ENCODE assay signal across 8 mouse cellular contexts in genomic region chr8:70674109-70674508, GRCm38 (mm10). TPM values are rescaled to one million over a fixed set of nuclear protein-coding genes. Genes with fewer than 3 reads are reported as not detected.
DNase-seq lines count a peak whose midpoint lies in the region; ATAC-seq and TF ChIP-seq lines count a peak whose summit lies in the region.

No protein-coding gene starts in this region.

- peak overlapping the region; percentile 68 for H3K9ac ChIP-seq in kidney, embryonic 16.5 days (replicated peaks; ENCODE audit: low read length)
- H3K9ac ChIP-seq in hindbrain, embryonic 13.5 days, result peak overlapping the region; percentile 80
- H3K9ac ChIP-seq in midbrain, embryonic 16.5 days (ENCODE audit: low read depth, low read length), result peak overlapping the region; percentile 71

- H3K4me1 ChIP-seq in kidney, embryonic 16.5 days (ENCODE audit: insufficient read depth, low read length), result peaks cover 46% of the 10 kb centered on the region
- H3K4me1 ChIP-seq in bone marrow macrophage, adult 2 months (ENCODE audit: control insufficient read depth, insufficient read depth, low read length), result peaks cover 28% of the 10 kb centered on the region
- peaks cover 25% of the 10 kb centered on the region for H3K4me1 ChIP-seq in hindbrain, embryonic 13.5 days (replicated peaks)
- peaks cover 9% of the 10 kb centered on the region for H3K4me1 ChIP-seq in midbrain, embryonic 16.5 days (ENCODE audit: control insufficient read depth, insufficient read depth, low read length)

- TF ChIP-seq CTCF in bone marrow macrophage, adult 2 months (IDR thresholded peaks at IDR 0.05; ENCODE audit: low read depth, low read length), result no peak

- H3K36me3 ChIP-seq in kidney, embryonic 16.5 days (ENCODE audit: insufficient read depth, low read length), result peaks cover 6% of the 10 kb centered on the region
- H3K36me3 ChIP-seq in hindbrain, embryonic 13.5 days, result peaks cover 21% of the 10 kb centered on the region
- H3K36me3 ChIP-seq in midbrain, embryonic 16.5 days (ENCODE audit: control insufficient read depth, insufficient read depth, low read length), result peaks cover 6% of the 10 kb centered on the region; the same call in 1 of the 2 replicates

- peak; percentile 11; the same call in 1 of the 2 replicates for ATAC-seq in kidney, embryonic 16.5 days (ENCODE audit: low FRiP score, low TSS enrichment)
- ATAC-seq in hindbrain, embryonic 13.5 days (ENCODE audit: low FRiP score), result no peak
- peak; percentile 5; the same call in 1 of the 2 replicates for ATAC-seq in midbrain, embryonic 16.5 days
- no peak for ATAC-seq in activated CD4-positive, CD25-positive, alpha-beta regulatory T cell, adult 4 months
- no peak for ATAC-seq in megakaryocyte progenitor cell, adult 5-6 weeks (replicated peaks; ENCODE audit: poor library complexity)

- peak overlapping the region; percentile 72 for H3K4me2 ChIP-seq in kidney, embryonic 16.5 days (replicated peaks; ENCODE audit: low read depth, low read length)
- peak overlapping the region; percentile 73 for H3K4me2 ChIP-seq in hindbrain, embryonic 13.5 days
- peak overlapping the region; percentile 63 for H3K4me2 ChIP-seq in midbrain, embryonic 16.5 days (ENCODE audit: low read length)

- WGBS in kidney, embryonic 16.5 days, result 83% methylated on average over 3 of the region's 3 CpGs
- 96% methylated on average over 3 of the region's 3 CpGs for WGBS in hindbrain, embryonic 13.5 days
- WGBS in midbrain, embryonic 16.5 days, result 89% methylated on average over 3 of the region's 3 CpGs

- peak overlapping the region; percentile 61 for H3K4me3 ChIP-seq in kidney, embryonic 16.5 days (ENCODE audit: low read length)
- H3K4me3 ChIP-seq in bone marrow macrophage, adult 2 months (ENCODE audit: insufficient read depth, low read length), result peak overlapping the region; percentile 79
- peak overlapping the region; percentile 61 for H3K4me3 ChIP-seq in hindbrain, embryonic 13.5 days
- H3K4me3 ChIP-seq in midbrain, embryonic 16.5 days (ENCODE audit: low read depth, low read length), result peak overlapping the region; percentile 61

- H3K27me3 ChIP-seq in kidney, embryonic 16.5 days (ENCODE audit: insufficient read depth, low read length), result no peaks in the 10 kb centered on the region
- H3K27me3 ChIP-seq in hindbrain, embryonic 13.5 days, result no peaks in the 10 kb centered on the region
- H3K27me3 ChIP-seq in midbrain, embryonic 16.5 days (ENCODE audit: control insufficient read depth, insufficient read depth, low read depth, low read length), result no peaks in the 10 kb centered on the region

- H3K9me3 ChIP-seq in kidney, embryonic 16.5 days (ENCODE audit: low read length), result no peaks in the 10 kb centered on the region
- no peaks in the 10 kb centered on the region for H3K9me3 ChIP-seq in hindbrain, embryonic 13.5 days
- H3K9me3 ChIP-seq in midbrain, embryonic 16.5 days (replicated peaks; ENCODE audit: control insufficient read depth, low read length, poor library complexity, severe bottlenecking), result no peaks in the 10 kb centered on the region

- DNase-seq in kidney, adult 18-20 months, result no peak
- no peak for DNase-seq in frontal cortex, postnatal 10 days (ENCODE audit: low spot score in 2 of 2)

- TF ChIP-seq POLR2A in bone marrow macrophage, adult 2 months (IDR thresholded peaks at IDR 0.05; ENCODE audit: borderline replicate concordance, low read depth, low read length), result no peak

- H3K27ac ChIP-seq in kidney, embryonic 16.5 days (ENCODE audit: low read length), result peak overlapping the region; percentile 91
- peak overlapping the region; percentile 88 for H3K27ac ChIP-seq in bone marrow macrophage, adult 2 months (ENCODE audit: insufficient read depth, low read depth, low read length)
- peak overlapping the region; percentile 99 for H3K27ac ChIP-seq in hindbrain, embryonic 13.5 days
- H3K27ac ChIP-seq in midbrain, embryonic 16.5 days (ENCODE audit: low read length), result peak overlapping the region; percentile 95

RNA-seq across cellular contexts. Expression of gene Lsm4, which starts 1.1 kb away (rescaled TPM):
- polyA plus RNA-seq in kidney, embryonic 16.5 days (2015; fragmentation: Nextera tagmentation; extraction: Ambion mirVana), result 272 and 281 TPM in 2 replicates
- polyA plus RNA-seq in bone marrow macrophage, adult 2 months (2012; ENCODE audit: insufficient read depth, insufficient read length, missing spikeins), result 62.3 and 65.9 TPM in 2 replicates
- 191 and 193 TPM in 2 replicates for polyA plus RNA-seq in hindbrain, embryonic 13.5 days (2015; fragmentation: Nextera tagmentation; extraction: Ambion mirVana)
- 137 and 143 TPM in 2 replicates for polyA plus RNA-seq in midbrain, embryonic 16.5 days (2015; fragmentation: Nextera tagmentation; extraction: Ambion mirVana)
- 100 to 1,000 TPM; 115 to 120 TPM for polyA plus RNA-seq in activated CD4-positive, CD25-positive, alpha-beta regulatory T cell, adult 4 months (2017; shearing (Covaris generic))
- 121 and 125 TPM in 2 replicates for total RNA-seq in megakaryocyte progenitor cell, adult 5-6 weeks (2015)
- 214 and 249 TPM in 2 replicates for total RNA-seq in megakaryocyte progenitor cell, adult 5-6 weeks (2017)

RNA-seq across cellular contexts. Expression of gene Pgpep1, which starts 13.9 kb away (rescaled TPM):
- 88.5 TPM in 2 replicates for polyA plus RNA-seq in kidney, embryonic 16.5 days (2015; fragmentation: Nextera tagmentation; extraction: Ambion mirVana)
- 33.0 and 35.2 TPM in 2 replicates for polyA plus RNA-seq in bone marrow macrophage, adult 2 months (2012; ENCODE audit: insufficient read depth, insufficient read length, missing spikeins)
- polyA plus RNA-seq in hindbrain, embryonic 13.5 days (2015; fragmentation: Nextera tagmentation; extraction: Ambion mirVana), result 103 and 105 TPM in 2 replicates
- polyA plus RNA-seq in midbrain, embryonic 16.5 days (2015; fragmentation: Nextera tagmentation; extraction: Ambion mirVana), result 67.2 and 69.7 TPM in 2 replicates
- polyA plus RNA-seq in activated CD4-positive, CD25-positive, alpha-beta regulatory T cell, adult 4 months (2017; shearing (Covaris generic)), result 1 to 10 TPM; 7.1 to 7.4 TPM
- 11.7 and 11.8 TPM in 2 replicates for total RNA-seq in megakaryocyte progenitor cell, adult 5-6 weeks (2015)
- total RNA-seq in megakaryocyte progenitor cell, adult 5-6 weeks (2017), result 3.6 and 5.2 TPM in 2 replicates

RNA-seq across cellular contexts. Expression of gene Jund, which starts 24.6 kb away (rescaled TPM):
- polyA plus RNA-seq in kidney, embryonic 16.5 days (2015; fragmentation: Nextera tagmentation; extraction: Ambion mirVana), result 42.1 and 47.4 TPM in 2 replicates
- 102 and 111 TPM in 2 replicates for polyA plus RNA-seq in bone marrow macrophage, adult 2 months (2012; ENCODE audit: insufficient read depth, insufficient read length, missing spikeins)
- 79.2 and 94.3 TPM in 2 replicates for polyA plus RNA-seq in hindbrain, embryonic 13.5 days (2015; fragmentation: Nextera tagmentation; extraction: Ambion mirVana)
- polyA plus RNA-seq in midbrain, embryonic 16.5 days (2015; fragmentation: Nextera tagmentation; extraction: Ambion mirVana), result 60.4 and 67.9 TPM in 2 replicates
- 10 to 100 TPM; 12.5 to 20.0 TPM for polyA plus RNA-seq in activated CD4-positive, CD25-positive, alpha-beta regulatory T cell, adult 4 months (2017; shearing (Covaris generic))
- total RNA-seq in megakaryocyte progenitor cell, adult 5-6 weeks (2015), result 16.1 and 29.1 TPM in 2 replicates
- 19.8 and 21.0 TPM in 2 replicates for total RNA-seq in megakaryocyte progenitor cell, adult 5-6 weeks (2017)

RNA-seq across cellular contexts. Expression of gene Iqcn, which starts 29.1 kb away (rescaled TPM):
- polyA plus RNA-seq in kidney, embryonic 16.5 days (2015; fragmentation: Nextera tagmentation; extraction: Ambion mirVana), result 0.04 and 0.06 TPM in 2 replicates
- not detected in 2 replicates for polyA plus RNA-seq in bone marrow macrophage, adult 2 months (2012; ENCODE audit: insufficient read depth, insufficient read length, missing spikeins)
- 0.04 and 0.09 TPM in 2 replicates for polyA plus RNA-seq in hindbrain, embryonic 13.5 days (2015; fragmentation: Nextera tagmentation; extraction: Ambion mirVana)
- 0.06 TPM in 1 of 2 replicates, not detected in the other for polyA plus RNA-seq in midbrain, embryonic 16.5 days (2015; fragmentation: Nextera tagmentation; extraction: Ambion mirVana)
- not detected for polyA plus RNA-seq in activated CD4-positive, CD25-positive, alpha-beta regulatory T cell, adult 4 months (2017; shearing (Covaris generic))
- 0.07 TPM in 1 of 2 replicates, not detected in the other for total RNA-seq in megakaryocyte progenitor cell, adult 5-6 weeks (2015)
- not detected in 2 replicates for total RNA-seq in megakaryocyte progenitor cell, adult 5-6 weeks (2017)

RNA-seq across cellular contexts. Expression of gene Gdf15, which starts 41.9 kb away (rescaled TPM):
- 1.0 and 1.2 TPM in 2 replicates for polyA plus RNA-seq in kidney, embryonic 16.5 days (2015; fragmentation: Nextera tagmentation; extraction: Ambion mirVana)
- polyA plus RNA-seq in bone marrow macrophage, adult 2 months (2012; ENCODE audit: insufficient read depth, insufficient read length, missing spikeins), result 3.3 and 4.9 TPM in 2 replicates
- 0.12 and 0.14 TPM in 2 replicates for polyA plus RNA-seq in hindbrain, embryonic 13.5 days (2015; fragmentation: Nextera tagmentation; extraction: Ambion mirVana)
- 0.35 and 0.39 TPM in 2 replicates for polyA plus RNA-seq in midbrain, embryonic 16.5 days (2015; fragmentation: Nextera tagmentation; extraction: Ambion mirVana)
- not detected for polyA plus RNA-seq in activated CD4-positive, CD25-positive, alpha-beta regulatory T cell, adult 4 months (2017; shearing (Covaris generic))
- not detected in 2 replicates for total RNA-seq in megakaryocyte progenitor cell, adult 5-6 weeks (2015)
- total RNA-seq in megakaryocyte progenitor cell, adult 5-6 weeks (2017), result not detected in 2 replicates

Comparison
In these comparisons a context has a peak if more than half of its experiments do, and no peak if none do; other contexts are left out.
1. ATAC-seq: peak in kidney, embryonic 16.5 days (single experiment) and midbrain, embryonic 16.5 days (single experiment); none in hindbrain, embryonic 13.5 days (single experiment), activated CD4-positive, CD25-positive, alpha-beta regulatory T cell, adult 4 months (single experiment) and megakaryocyte progenitor cell, adult 5-6 weeks (single experiment).
2. Peak in every context shown above with its lines, with median percentiles within 50 percentile points of each other: H3K27ac ChIP-seq, H3K4me2 ChIP-seq, H3K4me3 ChIP-seq and H3K9ac ChIP-seq.